Mouse (Mus musculus): ENCODE results near the gene Ttc30b. TPM values are rescaled to one million over a fixed set of nuclear protein-coding genes. Genes with fewer than 3 reads are reported as not detected.

Ttc30b gene
- total RNA-seq, 1 experiment = 2.3 TPM

- Histone ChIP-seq H3K36me3 (ENCODE audit: control insufficient read depth, insufficient read depth, low read length, poor library complexity, severe bottlenecking) (peaks cover 7% of the 10 kb centered on the region), H3K27ac (ENCODE audit: insufficient read depth, low read depth, low read length, poor library complexity, severe bottlenecking) (no peak overlapping the region), H3K9ac (ENCODE audit: insufficient read depth, low read depth, low read length, poor library complexity, severe bottlenecking) (no peak overlapping the region), H3K9me3 (ENCODE audit: control insufficient read depth, insufficient read depth, low read depth, low read length) (no peaks in the 10 kb centered on the region), H3K4me1 (ENCODE audit: control insufficient read depth in 2 of 2, insufficient read depth in 2 of 2, low read length in 2 of 2, poor library complexity in 1 of 2) (no peaks in the 10 kb centered on the region), H3K4me3 (ENCODE audit: insufficient read depth in 1 of 2, low read depth in 1 of 2, low read length in 2 of 2, poor library complexity in 1 of 2, severe bottlenecking in 1 of 2) (no peak overlapping the region)
- in situ Hi-C loops (cut with MboI; ENCODE audit: low sequenced_read_pairs in 2 of 2, unreplicated experiment in 2 of 2) = no loop called here
- no peak for DNase-seq (ENCODE audit: low read depth, low spot score)
- no peak for TF ChIP-seq ZC3H11A (IDR thresholded peaks at IDR 0.05; ENCODE audit: borderline replicate concordance, low read depth, low read length)
- no peak for TF ChIP-seq CHD2 (IDR thresholded peaks at IDR 0.05; ENCODE audit: low read depth, low read length)
- TF ChIP-seq MAFK (IDR thresholded peaks at IDR 0.05; ENCODE audit: insufficient read depth, low read depth, low read length) = no peak
- TF ChIP-seq HCFC1 (IDR thresholded peaks at IDR 0.05; ENCODE audit: borderline replicate concordance, insufficient read depth, low read length) = no peak
- no peak for TF ChIP-seq ZNF384 (IDR thresholded peaks at IDR 0.05; ENCODE audit: low read depth, low read length)
Measured at GRCm38 (mm10) chr2:75901869-75902268, 36.5 kb downstream of the Ttc30b start.

GRCm38 (mm10) chr2:75900281-75900680 lies 38.1 kb downstream of the Ttc30b start:
- peak; percentile 15 for DNase-seq (ENCODE audit: low read depth, low spot score)
- H3K4me1 ChIP-seq (ENCODE audit: control insufficient read depth in 2 of 2, insufficient read depth in 2 of 2, low read length in 2 of 2, poor library complexity in 1 of 2) = no peaks in the 10 kb centered on the region
- in situ Hi-C loops (cut with MboI; ENCODE audit: low sequenced_read_pairs in 2 of 2, unreplicated experiment in 2 of 2) = no loop called here

DNA sequence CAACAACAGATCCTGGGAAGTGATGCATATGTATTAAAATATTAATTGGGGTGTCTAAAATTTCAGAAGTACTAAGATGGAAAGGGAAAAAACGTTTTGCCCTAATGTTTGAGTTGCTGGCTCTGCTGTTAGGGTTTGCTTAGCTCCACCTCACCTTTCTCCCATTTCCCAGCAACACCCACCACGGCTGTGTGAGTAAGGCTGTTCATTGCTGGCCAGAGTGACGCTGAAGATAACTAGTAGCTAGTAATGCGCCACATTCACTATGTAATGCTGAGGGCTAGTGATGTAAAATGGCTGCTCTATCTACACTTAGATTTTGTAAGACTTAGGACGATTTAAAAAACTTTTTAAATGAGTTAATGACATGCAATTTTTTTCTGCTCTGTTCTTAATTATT lies 42.7 kb downstream of the Ttc30b start:
- DNase-seq (ENCODE audit: low read depth, low spot score) = no peak
- Histone ChIP-seq H3K4me1 (ENCODE audit: control insufficient read depth in 2 of 2, insufficient read depth in 2 of 2, low read length in 2 of 2, poor library complexity in 1 of 2) (no peaks in the 10 kb centered on the region), H3K36me3 (ENCODE audit: control insufficient read depth, insufficient read depth, low read length, poor library complexity, severe bottlenecking) (peaks cover 2% of the 10 kb centered on the region; the same call in 1 of the 2 replicates), H3K27ac (ENCODE audit: insufficient read depth, low read depth, low read length, poor library complexity, severe bottlenecking) (no peak overlapping the region), H3K9ac (ENCODE audit: insufficient read depth, low read depth, low read length, poor library complexity, severe bottlenecking) (no peak overlapping the region), H3K9me3 (ENCODE audit: control insufficient read depth, insufficient read depth, low read depth, low read length) (no peaks in the 10 kb centered on the region), H3K4me3 (ENCODE audit: insufficient read depth in 1 of 2, low read depth in 1 of 2, low read length in 2 of 2, poor library complexity in 1 of 2, severe bottlenecking in 1 of 2) (no peak overlapping the region)
- in situ Hi-C loops (cut with MboI; ENCODE audit: low sequenced_read_pairs in 2 of 2, unreplicated experiment in 2 of 2) = no loop called here
- TF ChIP-seq MAFK (IDR thresholded peaks at IDR 0.05; ENCODE audit: insufficient read depth, low read depth, low read length) (no peak), HCFC1 (IDR thresholded peaks at IDR 0.05; ENCODE audit: borderline replicate concordance, insufficient read depth, low read length) (no peak), CHD2 (IDR thresholded peaks at IDR 0.05; ENCODE audit: low read depth, low read length) (no peak), ZNF384 (IDR thresholded peaks at IDR 0.05; ENCODE audit: low read depth, low read length) (no peak), ZC3H11A (IDR thresholded peaks at IDR 0.05; ENCODE audit: borderline replicate concordance, low read depth, low read length) (no peak)

More at GRCm38 (mm10) chr2:75900281-75900680, 38.1 kb downstream of the Ttc30b start:
- no peaks in the 10 kb centered on the region for H3K9me3 ChIP-seq (ENCODE audit: control insufficient read depth, insufficient read depth, low read depth, low read length)
- H3K36me3 ChIP-seq (ENCODE audit: control insufficient read depth, insufficient read depth, low read length, poor library complexity, severe bottlenecking) = peaks cover 8% of the 10 kb centered on the region; the same call in 1 of the 2 replicates
- no peak overlapping the region for H3K9ac ChIP-seq (ENCODE audit: insufficient read depth, low read depth, low read length, poor library complexity, severe bottlenecking)
- no peak overlapping the region for H3K4me3 ChIP-seq (ENCODE audit: insufficient read depth in 1 of 2, low read depth in 1 of 2, low read length in 2 of 2, poor library complexity in 1 of 2, severe bottlenecking in 1 of 2)
- TF ChIP-seq ZNF384 (IDR thresholded peaks at IDR 0.05; ENCODE audit: low read depth, low read length) = 0 out of 2 replicates have a peak, but pooled peaks have one; percentile 18
- no peak for TF ChIP-seq CHD2 (IDR thresholded peaks at IDR 0.05; ENCODE audit: low read depth, low read length)
- H3K27ac ChIP-seq (ENCODE audit: insufficient read depth, low read depth, low read length, poor library complexity, severe bottlenecking) = no peak overlapping the region

GRCm38 (mm10) chr2:75891981-75892380 lies 46.4 kb downstream of the Ttc30b start:
- Histone ChIP-seq H3K27ac (ENCODE audit: insufficient read depth, low read depth, low read length, poor library complexity, severe bottlenecking) (no peak overlapping the region), H3K4me1 (ENCODE audit: control insufficient read depth in 2 of 2, insufficient read depth in 2 of 2, low read length in 2 of 2, poor library complexity in 1 of 2) (no peaks in the 10 kb centered on the region), H3K4me3 (ENCODE audit: insufficient read depth in 1 of 2, low read depth in 1 of 2, low read length in 2 of 2, poor library complexity in 1 of 2, severe bottlenecking in 1 of 2) (no peak overlapping the region), H3K9ac (ENCODE audit: insufficient read depth, low read depth, low read length, poor library complexity, severe bottlenecking) (no peak overlapping the region), H3K9me3 (ENCODE audit: control insufficient read depth, insufficient read depth, low read depth, low read length) (no peaks in the 10 kb centered on the region), H3K36me3 (ENCODE audit: control insufficient read depth, insufficient read depth, low read length, poor library complexity, severe bottlenecking) (peaks cover 10% of the 10 kb centered on the region; the same call in 1 of the 2 replicates)
- in situ Hi-C loops (cut with MboI; ENCODE audit: low sequenced_read_pairs in 2 of 2, unreplicated experiment in 2 of 2) = no loop called here
- TF ChIP-seq ZNF384 (IDR thresholded peaks at IDR 0.05; ENCODE audit: low read depth, low read length) (no peak), ZC3H11A (IDR thresholded peaks at IDR 0.05; ENCODE audit: borderline replicate concordance, low read depth, low read length) (no peak), CHD2 (IDR thresholded peaks at IDR 0.05; ENCODE audit: low read depth, low read length) (no peak), MAFK (IDR thresholded peaks at IDR 0.05; ENCODE audit: insufficient read depth, low read depth, low read length) (no peak), HCFC1 (IDR thresholded peaks at IDR 0.05; ENCODE audit: borderline replicate concordance, insufficient read depth, low read length) (no peak)
- no peak for DNase-seq (ENCODE audit: low read depth, low spot score)

Other genes starting within 250 kb of the Ttc30b start
- 19.8 and 28.4 TPM in 2 replicates for gene Nfe2l2, start 233.9 kb downstream of the Ttc30b start, total RNA-seq (2012; rRNA removed)
- 74.6 and 101 TPM in 2 replicates for gene Agps, start 106.4 kb downstream of the Ttc30b start, total RNA-seq (2012; rRNA removed)
- 0.36 and 0.42 TPM in 2 replicates for gene Ttc30a2, start 39.6 kb upstream of the Ttc30b start, total RNA-seq (2012; rRNA removed)
- 4.7 and 6.1 TPM in 2 replicates for gene Ttc30a1, start 43.4 kb upstream of the Ttc30b start, total RNA-seq (2012; rRNA removed)

All from ES-E14 (cell line).